Mouse (Mus musculus) neural tube, embryonic 14.5 days (tissue): ENCODE measurements around the gene Scaf1. TPM values are rescaled to one million over a fixed set of nuclear protein-coding genes. Genes with fewer than 3 reads are reported as not detected.

Experiments
- ATAC-seq: fragments of 200-750 bp; cut with Nextera tagmentation; 2 replicates; pipeline ENCODE4 v1.8.0; 2017; ENCODE audit warnings: low read depth, mild to moderate bottlenecking, moderate TSS enrichment, moderate library complexity
- H3K27ac ChIP-seq: fragments of 300-500 bp; sonication (generic); 2 replicates; pipeline ENCODE4 v1.5.1; 2014; ENCODE audit warnings: low read depth, mild to moderate bottlenecking, control low read depth, low read length, moderate library complexity, mixed read lengths
- H3K27me3 ChIP-seq: fragments of 300-500 bp; sonication (generic); 2 replicates; pipeline ENCODE4 v1.6.1; 2014; ENCODE audit warnings: low read length; ENCODE audit not compliant: control insufficient read depth, insufficient read depth
- H3K36me3 ChIP-seq: fragments of 300-500 bp; sonication (generic); 2 replicates; pipeline ENCODE4 v1.6.1; 2014; ENCODE audit warnings: low read length, mixed read lengths; ENCODE audit not compliant: control insufficient read depth, insufficient read depth
- H3K4me1 ChIP-seq: fragments of 300-500 bp; sonication (generic); 2 replicates; pipeline ENCODE4 v1.6.1; 2014; ENCODE audit warnings: low read length; ENCODE audit not compliant: control insufficient read depth, insufficient read depth
- H3K4me2 ChIP-seq: fragments of 300-500 bp; sonication (generic); 2 replicates; pipeline ENCODE4 v1.6.1; 2014; ENCODE audit warnings: mild to moderate bottlenecking, low read depth, low read length, control low read depth
- H3K4me3 ChIP-seq: fragments of 300-500 bp; sonication (generic); 2 replicates; pipeline ENCODE4 v1.5.1; 2014; ENCODE audit warnings: low read depth, low read length, control low read depth, mixed read lengths
- H3K9ac ChIP-seq: fragments of 300-500 bp; sonication (generic); replicated peaks from 2 replicates; pipeline ENCODE4 v1.6.1; 2014; ENCODE audit warnings: low read depth, mild to moderate bottlenecking, control low read depth, low read length, mixed read lengths
- H3K9me3 ChIP-seq: fragments of 300-500 bp; sonication (generic); 2 replicates; pipeline ENCODE4 v1.6.1; 2016; ENCODE audit warnings: low read length; ENCODE audit not compliant: control insufficient read depth
- WGBS: fragments of 180-500 bp; shearing (Covaris S2); extraction: QIAGEN DNeasy Blood & Tissue Kit; methylation state at CpG from one replicate; pipeline ENCODE4 v1.1.7; 2014; 5-methylcytosine and 5-hydroxymethylcytosine counted together
- polyA plus RNA-seq: library from polyadenylated mRNA; unstranded; fragments of >200 nt; fragmentation: Nextera tagmentation; extraction: Ambion mirVana; gene quantifications from 2 replicates; pipeline ENCODE4 v1.2.1, GENCODE M21; 2014

Scaf1 gene
- polyA plus RNA-seq, 1 experiment from 2014 or later: 68.6 TPM

- ATAC-seq: peak; percentile 95
These were observed 45.9 kb downstream of the Scaf1 start for GRCm38 (mm10) chr7:44970231-44970691.

GRCm38 (mm10) chr7:44966638-44967037 lies 49.5 kb downstream of the Scaf1 start:
- no peaks in the 10 kb centered on the region for H3K27me3 ChIP-seq
- H3K9me3 ChIP-seq: no peaks in the 10 kb centered on the region
- H3K4me1 ChIP-seq: peaks cover 9% of the 10 kb centered on the region
- H3K9ac ChIP-seq: no peak overlapping the region
- peaks cover 19% of the 10 kb centered on the region for H3K36me3 ChIP-seq
- WGBS: 75% methylated on average over 15 of the region's 15 CpGs
- no peak overlapping the region for H3K27ac ChIP-seq
- no peak overlapping the region for H3K4me2 ChIP-seq
- no peak overlapping the region for H3K4me3 ChIP-seq
- ATAC-seq: no peak

More at GRCm38 (mm10) chr7:44970231-44970691, 45.9 kb downstream of the Scaf1 start:
- Histone ChIP-seq H3K36me3 (peaks cover 7% of the 10 kb centered on the region), H3K27ac (peak overlapping the region; percentile 72), H3K4me2 (peak overlapping the region; percentile 72), H3K4me1 (peaks cover 37% of the 10 kb centered on the region), H3K9ac (peak overlapping the region; percentile 53), H3K9me3 (no peaks in the 10 kb centered on the region), H3K4me3 (peak overlapping the region; percentile 45), H3K27me3 (no peaks in the 10 kb centered on the region)
- WGBS: 0% methylated on average over 36 of the region's 36 CpGs

GRCm38 (mm10) chr7:44965975-44966374 lies 50.2 kb downstream of the Scaf1 start:
- 83% methylated on average over 7 of the region's 7 CpGs for WGBS
- no peaks in the 10 kb centered on the region for H3K9me3 ChIP-seq
- no peak for ATAC-seq
- H3K4me1 ChIP-seq: peaks cover 2% of the 10 kb centered on the region; the same call in 1 of the 2 replicates
- H3K4me2 ChIP-seq: no peak overlapping the region
- H3K27me3 ChIP-seq: no peaks in the 10 kb centered on the region
- H3K9ac ChIP-seq: no peak overlapping the region
- no peak overlapping the region for H3K27ac ChIP-seq
- peaks cover 26% of the 10 kb centered on the region for H3K36me3 ChIP-seq
- no peak overlapping the region for H3K4me3 ChIP-seq

GRCm38 (mm10) chr7:44964990-44965389 lies 51.2 kb downstream of the Scaf1 start:
- H3K9me3 ChIP-seq: no peaks in the 10 kb centered on the region
- no peaks in the 10 kb centered on the region for H3K4me1 ChIP-seq
- no peak overlapping the region for H3K4me3 ChIP-seq
- H3K4me2 ChIP-seq: no peak overlapping the region
- no peaks in the 10 kb centered on the region for H3K27me3 ChIP-seq
- WGBS: 97% methylated on average over 13 of the region's 13 CpGs
- no peak overlapping the region for H3K9ac ChIP-seq
- H3K36me3 ChIP-seq: peaks cover 31% of the 10 kb centered on the region
- H3K27ac ChIP-seq: no peak overlapping the region
- no peak for ATAC-seq

DNA sequence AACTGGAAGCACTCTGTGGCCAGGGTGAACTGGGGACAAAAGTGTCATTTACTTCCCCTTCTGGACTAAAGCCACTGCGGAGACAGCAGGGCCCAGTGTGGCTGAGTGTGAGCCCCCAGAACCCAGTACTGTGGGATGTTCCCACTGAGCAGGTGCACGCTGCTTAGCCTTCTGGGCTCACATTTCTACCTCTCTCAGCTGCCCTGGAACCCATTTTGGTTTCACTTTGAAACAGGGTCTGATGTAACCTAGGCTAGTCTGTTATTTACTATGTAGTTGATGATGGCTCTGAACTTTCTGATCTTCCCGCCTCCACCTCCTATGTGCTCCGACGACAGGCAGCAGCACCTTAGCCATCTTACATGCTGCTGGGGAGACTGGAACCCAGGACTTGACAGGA lies 53.3 kb downstream of the Scaf1 start:
- peaks cover 39% of the 10 kb centered on the region for H3K36me3 ChIP-seq
- H3K4me2 ChIP-seq: no peak overlapping the region
- WGBS: 95% methylated on average over 5 of the region's 5 CpGs
- H3K27me3 ChIP-seq: no peaks in the 10 kb centered on the region
- H3K27ac ChIP-seq: no peak overlapping the region
- H3K9ac ChIP-seq: no peak overlapping the region
- H3K9me3 ChIP-seq: no peaks in the 10 kb centered on the region
- no peak overlapping the region for H3K4me3 ChIP-seq
- no peaks in the 10 kb centered on the region for H3K4me1 ChIP-seq
- ATAC-seq: no peak

DNA sequence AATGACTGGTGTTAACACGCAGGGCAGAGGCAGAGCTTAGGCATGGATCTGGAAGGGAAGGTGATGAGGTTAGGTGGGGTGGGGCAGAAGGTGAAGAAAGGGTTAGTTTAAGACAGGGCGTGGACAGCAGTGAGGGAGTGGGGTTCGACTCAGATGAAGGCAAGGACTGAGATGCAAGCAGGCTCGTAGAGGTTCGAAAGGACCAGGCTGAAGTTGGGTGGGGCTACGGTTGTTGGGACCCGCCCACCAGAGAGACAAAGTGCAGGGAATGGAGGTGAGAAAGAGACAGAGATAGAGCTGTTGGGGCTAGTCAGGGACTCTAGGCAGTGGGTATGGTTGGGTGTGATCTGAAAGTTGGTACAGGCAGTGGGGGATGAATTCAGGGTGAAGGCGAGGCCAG lies 53.8 kb downstream of the Scaf1 start:
- Histone ChIP-seq H3K4me1 (no peaks in the 10 kb centered on the region), H3K27ac (no peak overlapping the region), H3K4me3 (no peak overlapping the region), H3K27me3 (no peaks in the 10 kb centered on the region), H3K9ac (no peak overlapping the region), H3K36me3 (peaks cover 39% of the 10 kb centered on the region), H3K9me3 (no peaks in the 10 kb centered on the region), H3K4me2 (no peak overlapping the region)
- ATAC-seq: no peak
- WGBS: 85% methylated on average over 8 of the region's 8 CpGs

DNA sequence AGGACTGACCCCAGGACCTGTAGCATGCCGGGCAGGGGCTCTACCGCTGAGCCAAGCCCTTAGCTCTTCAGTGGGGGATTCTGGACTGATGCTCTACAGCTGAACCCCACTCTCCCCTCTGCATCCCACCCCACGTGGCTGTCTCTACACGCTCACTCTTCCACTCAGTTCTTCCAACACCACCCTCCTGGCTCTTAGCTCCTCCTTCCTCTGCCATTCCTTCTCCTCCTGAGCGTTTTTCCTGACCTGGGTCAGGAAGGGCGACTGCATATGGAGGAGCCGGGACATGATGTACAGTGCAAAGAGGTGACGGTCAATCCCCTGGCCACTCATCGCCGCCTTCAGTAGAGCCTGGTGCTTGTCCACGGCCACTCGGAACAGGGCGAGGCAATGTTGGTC lies 55.7 kb downstream of the Scaf1 start:
- H3K27me3 ChIP-seq: no peaks in the 10 kb centered on the region
- 92% methylated on average over 13 of the region's 13 CpGs for WGBS
- H3K27ac ChIP-seq: no peak overlapping the region
- no peak for ATAC-seq
- H3K9me3 ChIP-seq: no peaks in the 10 kb centered on the region
- 0 out of 2 replicates have a peak, but pooled peaks cover 2% of the 10 kb centered on the region for H3K4me1 ChIP-seq
- H3K36me3 ChIP-seq: peaks cover 32% of the 10 kb centered on the region
- H3K9ac ChIP-seq: no peak overlapping the region
- H3K4me3 ChIP-seq: no peak overlapping the region
- H3K4me2 ChIP-seq: no peak overlapping the region

- H3K27me3 ChIP-seq: no peaks in the 10 kb centered on the region
- H3K36me3 ChIP-seq: peaks cover 32% of the 10 kb centered on the region
- no peak overlapping the region for H3K27ac ChIP-seq
- H3K4me3 ChIP-seq: no peak overlapping the region
- WGBS: 92% methylated on average over 10 of the region's 10 CpGs
- no peaks in the 10 kb centered on the region for H3K9me3 ChIP-seq
- H3K4me1 ChIP-seq: 0 out of 2 replicates have a peak, but pooled peaks cover 2% of the 10 kb centered on the region
- no peak overlapping the region for H3K9ac ChIP-seq
- H3K4me2 ChIP-seq: no peak overlapping the region
- no peak for ATAC-seq
These were observed 56.2 kb downstream of the Scaf1 start for GRCm38 (mm10) chr7:44959874-44960511.

DNA sequence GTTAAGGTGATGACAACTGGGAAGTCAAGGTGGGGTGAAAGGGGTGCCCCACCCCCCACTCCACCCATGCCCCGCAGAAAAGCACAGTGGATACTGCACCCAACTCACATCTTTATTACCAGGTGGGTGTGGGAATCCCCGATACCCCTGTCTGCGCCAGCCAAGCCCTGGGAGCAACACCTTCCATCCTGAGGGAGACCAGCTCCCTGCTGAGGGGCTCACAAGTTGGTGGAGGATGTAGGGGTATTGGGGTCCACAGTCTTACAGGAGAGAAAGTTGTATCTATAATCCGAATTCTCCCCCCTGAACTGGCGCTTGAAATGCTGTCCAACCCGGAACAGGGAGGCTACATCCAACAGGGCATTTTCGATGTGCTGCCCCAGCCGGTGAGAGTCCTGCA lies 56.9 kb downstream of the Scaf1 start:
- 0 out of 2 replicates have a peak, but pooled peaks cover 2% of the 10 kb centered on the region for H3K4me1 ChIP-seq
- H3K4me3 ChIP-seq: no peak overlapping the region
- H3K4me2 ChIP-seq: no peak overlapping the region
- H3K27ac ChIP-seq: no peak overlapping the region
- H3K27me3 ChIP-seq: no peaks in the 10 kb centered on the region
- ATAC-seq: no peak
- no peaks in the 10 kb centered on the region for H3K9me3 ChIP-seq
- H3K36me3 ChIP-seq: peaks cover 32% of the 10 kb centered on the region
- 93% methylated on average over 8 of the region's 8 CpGs for WGBS
- H3K9ac ChIP-seq: no peak overlapping the region
